Mouse (Mus musculus) left cerebral cortex, adult 2 months (tissue): ENCODE data around the gene Lrmda. TPM values are rescaled to one million over a fixed set of nuclear protein-coding genes. Genes with fewer than 3 reads are reported as not detected.

Experiments used
- DNase-seq, 2 experiments: peaks; one replicate each; pipeline ENCODE4 v3.0.0; 2021 to 2022; ENCODE audit warnings: low spot score in 2 of 2, mixed read lengths in 1 of 2; ENCODE audit errors: extremely low spot score in 1 of 2
- H3K27ac ChIP-seq: fragments of 200-600 bp; 2 replicates; pipeline ENCODE4 v1.8.1; 2022
- H3K4me3 ChIP-seq: fragments of 200-600 bp; 2 replicates; pipeline ENCODE4 v1.8.1; 2022
- CTCF ChIP-seq: fragments of 200-600 bp; IDR thresholded peaks from 2 replicates; pipeline ENCODE4 v1.8.1; 2022; ENCODE audit warnings: antibody characterized with exemption, mild to moderate bottlenecking, moderate library complexity
- intact Hi-C: fragments of 180-260 bp; cut with DNase I; formaldehyde crosslinking; loops from one replicate; pipeline ENCODE4 v1.15.1; 2025
- total RNA-seq, 2 experiments: library from RNA; stranded (reverse); gene quantifications; 2 replicates each; pipeline ENCODE4 v1.2.3; 2021

Lrmda gene
- total RNA-seq, 2 experiments from 2014 or later, result 0.87 to 0.97 TPM

GRCm38 (mm10) chr14:22382101-22382500 lies 362.6 kb downstream of the Lrmda start:
- intact Hi-C loops, result loop anchor here (5.0 kb wide), 1 partner anchor 195 kb away; no protein-coding TSS in a partner anchor
- peak; percentile 21 for TF ChIP-seq CTCF
- Histone ChIP-seq H3K4me3 (no peak overlapping the region), H3K27ac (no peak overlapping the region)
- no peak for DNase-seq

DNA sequence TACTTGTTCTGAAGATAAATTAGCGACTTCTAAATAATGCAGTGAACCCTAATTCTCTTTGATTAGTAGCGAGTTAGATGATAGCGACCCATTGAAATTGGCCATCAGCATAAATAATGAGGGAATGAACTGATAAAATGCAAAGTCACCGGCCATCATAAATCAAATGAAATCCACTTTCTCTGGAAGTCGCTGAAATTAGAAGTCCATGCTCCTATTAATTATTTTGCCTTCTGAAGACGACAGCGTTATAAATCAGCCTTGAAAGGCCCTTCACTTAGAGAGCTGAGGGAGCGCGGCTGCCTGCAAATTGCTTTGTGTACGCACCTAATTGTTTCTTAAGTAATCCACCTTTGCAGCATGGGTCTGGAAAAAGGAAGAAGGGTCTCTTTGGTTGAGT lies 374.1 kb downstream of the Lrmda start:
- no peak for TF ChIP-seq CTCF
- H3K27ac ChIP-seq, result no peak overlapping the region
- DNase-seq, result no peak
- no peak overlapping the region for H3K4me3 ChIP-seq
- intact Hi-C loops, result no loop called here

DNA sequence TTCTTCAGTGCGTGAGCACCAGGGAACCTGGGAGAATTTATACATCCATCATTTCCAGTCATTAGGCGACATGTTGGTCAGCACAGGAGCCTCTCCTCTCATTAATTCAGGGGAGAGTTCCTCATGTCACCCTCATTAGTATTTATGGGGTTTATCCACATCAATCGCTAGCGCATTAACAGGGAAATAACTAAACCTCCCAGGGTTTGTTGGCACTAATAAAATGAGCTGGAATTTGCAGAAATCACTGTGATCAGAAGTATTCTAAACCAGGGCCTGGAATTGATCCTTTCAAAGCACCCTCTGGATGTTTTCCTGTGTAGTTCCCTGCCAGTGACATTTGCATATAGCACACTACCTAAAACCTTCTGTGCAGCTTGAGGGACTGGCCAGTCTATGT lies 382.9 kb downstream of the Lrmda start:
- Histone ChIP-seq H3K27ac (no peak overlapping the region), H3K4me3 (no peak overlapping the region)
- no peak for DNase-seq
- TF ChIP-seq CTCF, result no peak
- intact Hi-C loops, result no loop called here

DNA sequence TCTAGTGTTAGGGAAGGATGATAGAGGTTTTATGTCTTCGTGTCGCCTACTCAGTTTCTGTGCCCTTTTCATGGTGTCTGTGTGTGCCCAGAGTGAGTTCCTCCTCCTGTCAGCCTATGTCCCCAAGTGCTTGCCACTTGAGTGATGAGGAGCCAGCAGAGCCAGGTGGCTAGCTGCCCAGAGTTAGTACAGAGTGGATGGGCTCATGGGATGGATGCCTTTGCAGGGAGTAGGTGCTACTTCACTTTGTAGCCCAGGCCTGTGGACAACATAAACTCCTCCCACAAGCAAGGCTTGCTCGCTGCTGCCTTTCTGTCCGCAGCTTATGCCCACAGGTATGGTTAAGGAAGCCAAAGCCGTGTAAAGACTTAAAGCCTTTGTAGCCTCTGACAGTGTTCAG lies 387.1 kb downstream of the Lrmda start:
- no peak for DNase-seq
- Histone ChIP-seq H3K4me3 (no peak overlapping the region), H3K27ac (no peak overlapping the region)
- TF ChIP-seq CTCF, result no peak
- intact Hi-C loops, result no loop called here

DNA sequence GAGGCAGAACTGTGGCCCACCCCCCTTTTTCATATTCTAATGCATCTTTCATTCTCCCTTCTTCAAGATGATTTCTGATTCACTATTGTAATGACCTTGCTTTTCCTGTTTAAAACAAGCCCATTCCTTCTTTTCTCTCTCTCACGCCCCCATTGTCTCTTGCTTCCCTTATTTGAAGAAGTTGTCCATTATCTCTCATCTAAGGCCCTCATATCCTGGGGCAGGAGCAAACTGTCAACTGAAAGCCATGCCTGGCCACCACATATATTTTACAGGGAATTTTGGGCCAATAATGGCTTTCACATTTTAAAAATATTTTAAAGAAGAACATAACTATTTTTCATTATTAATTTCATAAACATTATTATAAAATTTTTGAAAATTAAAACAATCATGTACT lies 391.3 kb downstream of the Lrmda start:
- Histone ChIP-seq H3K27ac (no peak overlapping the region), H3K4me3 (no peak overlapping the region)
- no peak for TF ChIP-seq CTCF
- no peak for DNase-seq
- intact Hi-C loops, result no loop called here

DNA sequence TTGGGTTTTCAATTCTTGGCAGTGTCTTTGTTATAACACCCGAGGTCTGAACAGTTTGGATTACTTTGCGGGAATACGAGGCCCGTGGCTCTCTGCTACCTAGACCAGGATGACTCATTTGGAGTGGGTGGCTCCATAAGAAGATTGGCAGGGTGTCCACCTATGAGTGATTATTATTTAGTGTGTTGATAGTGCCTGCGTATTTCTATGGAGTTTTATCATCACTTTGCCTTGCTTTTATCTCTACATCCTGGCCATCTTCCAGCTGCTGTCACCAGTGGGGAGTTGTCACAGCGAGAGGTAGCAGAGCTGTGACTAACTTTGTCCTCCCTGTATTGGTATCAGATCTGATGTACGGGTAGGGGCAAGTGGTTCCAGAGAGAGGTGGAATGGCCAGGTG lies 393.7 kb downstream of the Lrmda start:
- H3K27ac ChIP-seq, result no peak overlapping the region
- DNase-seq, result no peak
- intact Hi-C loops, result no loop called here
- H3K4me3 ChIP-seq, result no peak overlapping the region
- no peak for TF ChIP-seq CTCF

GRCm38 (mm10) chr14:22417706-22418105 lies 398.2 kb downstream of the Lrmda start:
- intact Hi-C loops, result no loop called here

DNA sequence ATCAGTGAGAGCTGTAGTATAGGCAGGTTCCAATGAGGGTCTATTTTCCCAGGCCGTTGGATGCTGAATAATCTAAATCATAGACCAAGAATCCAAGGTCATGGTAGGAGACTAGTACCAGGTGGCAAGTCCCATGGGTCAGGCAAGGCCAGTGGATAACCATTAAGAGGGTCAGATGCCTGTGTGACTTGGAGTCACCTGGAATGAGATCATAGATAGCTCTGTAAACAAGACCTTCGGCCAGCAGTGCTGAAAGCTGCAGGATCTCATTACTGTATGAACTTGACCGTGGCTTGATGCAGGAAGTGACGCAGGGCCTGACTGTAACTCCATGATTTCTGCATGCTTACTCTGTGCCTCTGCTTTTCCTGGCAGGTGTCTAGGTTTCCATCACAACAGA lies 402.2 kb downstream of the Lrmda start:
- intact Hi-C loops, result no loop called here
- no peak for DNase-seq
- H3K4me3 ChIP-seq, result no peak overlapping the region
- TF ChIP-seq CTCF, result no peak
- H3K27ac ChIP-seq, result no peak overlapping the region

More at GRCm38 (mm10) chr14:22417706-22418105, 398.2 kb downstream of the Lrmda start:
- no peak for TF ChIP-seq CTCF
- H3K4me3 ChIP-seq, result no peak overlapping the region
- DNase-seq, result no peak
- H3K27ac ChIP-seq, result no peak overlapping the region

GRCm38 (mm10) chr14:22425018-22425534 lies 405.6 kb downstream of the Lrmda start:
- intact Hi-C loops, result no loop called here
- no peak overlapping the region for H3K27ac ChIP-seq
- DNase-seq, result no peak
- TF ChIP-seq CTCF, result no peak
- no peak overlapping the region for H3K4me3 ChIP-seq

GRCm38 (mm10) chr14:22435441-22435840 lies 415.9 kb downstream of the Lrmda start:
- DNase-seq, result no peak
- Histone ChIP-seq H3K4me3 (no peak overlapping the region), H3K27ac (no peak overlapping the region)
- no peak for TF ChIP-seq CTCF
- intact Hi-C loops, result no loop called here

DNA sequence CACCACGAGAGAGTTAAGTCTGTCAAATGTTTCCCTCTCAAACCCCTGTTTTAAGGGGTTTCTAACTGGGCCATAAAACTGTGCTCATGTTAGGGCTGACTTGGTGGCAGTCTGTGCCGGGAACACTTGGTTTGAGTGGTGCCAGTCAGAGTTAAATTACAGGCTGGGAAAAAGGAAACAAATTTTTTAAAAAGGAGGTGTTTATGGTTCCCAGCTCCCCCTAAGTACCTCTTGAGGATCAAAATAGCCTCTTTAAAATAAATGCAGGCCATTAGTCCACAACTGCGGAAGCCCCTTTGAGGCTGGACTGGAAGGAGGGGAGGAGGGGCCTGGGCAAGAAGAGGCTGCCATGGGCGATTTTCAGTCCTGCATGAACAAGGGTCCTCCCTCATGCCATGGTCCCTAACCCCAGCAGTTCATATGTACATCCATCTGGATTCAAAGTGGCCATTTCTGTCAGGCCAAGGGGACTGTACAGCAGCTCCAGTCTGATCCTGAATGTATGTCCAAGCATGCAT lies 416.4 kb downstream of the Lrmda start:
- Histone ChIP-seq H3K4me3 (no peak overlapping the region), H3K27ac (no peak overlapping the region)
- intact Hi-C loops, result no loop called here
- DNase-seq, result no peak
- no peak for TF ChIP-seq CTCF

DNA sequence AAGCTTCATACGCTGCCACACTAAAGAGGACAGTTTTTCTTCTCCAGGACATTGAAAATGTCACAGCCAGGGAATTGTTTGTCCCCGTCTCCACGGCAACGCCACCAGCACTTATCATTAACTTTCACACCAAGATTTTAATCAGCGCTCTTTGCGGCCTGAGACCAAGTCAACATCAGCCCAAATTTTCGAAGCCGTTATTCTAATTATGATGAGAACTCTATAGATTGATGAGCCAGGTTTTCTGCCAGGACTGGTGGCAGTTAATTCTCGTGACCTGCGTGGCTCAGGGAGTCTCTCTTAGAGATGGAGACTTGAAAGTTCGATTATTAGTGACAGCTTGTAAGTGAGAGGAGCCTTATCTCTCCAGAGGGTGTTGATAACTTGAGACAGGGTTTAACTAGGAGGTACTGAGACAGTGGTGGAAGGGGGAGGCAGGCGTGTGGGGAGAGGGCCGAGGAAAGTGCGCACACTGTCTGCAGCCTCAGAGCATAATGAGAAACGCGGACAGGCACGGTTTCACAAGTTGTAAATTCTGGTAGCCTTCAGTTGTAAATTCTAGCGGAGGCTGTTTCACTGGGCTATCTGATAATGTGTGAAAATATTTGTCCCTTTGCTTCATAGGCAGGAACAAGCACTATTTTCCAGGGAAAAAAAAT lies 421.0 kb downstream of the Lrmda start:
- DNase-seq, result no peak
- no peak for TF ChIP-seq CTCF
- intact Hi-C loops, result no loop called here
- no peak overlapping the region for H3K27ac ChIP-seq
- no peak overlapping the region for H3K4me3 ChIP-seq
